Mouse (Mus musculus) lung, adult 2 months (tissue): ENCODE data around the gene Ppm1k.

ENCODE experiments used
- CTCF ChIP-seq: fragments of 200-500 bp; IDR thresholded peaks from 2 replicates; pipeline ENCODE4 v1.5.1; 2011; ENCODE audit warnings: mild to moderate bottlenecking, low read length, control low read depth; ENCODE audit not compliant: insufficient read depth
- POLR2A ChIP-seq: fragments of 200-500 bp; IDR thresholded peaks from 2 replicates; pipeline ENCODE4 v1.6.1; 2011; ENCODE audit warnings: low read depth, mild to moderate bottlenecking, control low read depth, low read length, borderline replicate concordance; ENCODE audit errors: extremely low read depth

- TF ChIP-seq POLR2A (no peak), CTCF (no peak)
These were observed 852 bp upstream of the Ppm1k start for GRCm38 (mm10) chr6:57535971-57536669.
